Mouse (Mus musculus): ENCODE results near the gene Rcor3. TPM values are rescaled to one million over a fixed set of nuclear protein-coding genes. Genes with fewer than 3 reads are reported as not detected.

The Rcor3 gene
- polyA plus RNA-seq, 1 experiment from 2014 or later = 6.2 TPM

GRCm38 (mm10) chr1:192115378-192115777 is 22.5 kb downstream of the Rcor3 start:
- ATAC-seq (no peak), DNase-seq (no peak)
- no peak overlapping the region for H3K9ac ChIP-seq (replicated peaks)
- no peaks in the 10 kb centered on the region for H3K27me3 ChIP-seq (ENCODE audit: insufficient read depth, low read length)
- H3K9me3 ChIP-seq (ENCODE audit: low read length) = no peaks in the 10 kb centered on the region
- no peak overlapping the region for H3K4me3 ChIP-seq (ENCODE audit: low read depth, low read length)
- no peak overlapping the region for H3K27ac ChIP-seq (ENCODE audit: low read depth)
- H3K4me1 ChIP-seq (ENCODE audit: insufficient read depth) = 0 out of 2 replicates have a peak, but pooled peaks cover 6% of the 10 kb centered on the region
- H3K36me3 ChIP-seq (replicated peaks; ENCODE audit: insufficient read depth, low read length) = peaks cover 35% of the 10 kb centered on the region
- WGBS (ENCODE audit: insufficient replicate concordance) = 58% methylated on average over 1 of the region's 1 CpGs
- TF ChIP-seq EP300 (IDR thresholded peaks at IDR 0.05; ENCODE audit: low read depth) = no peak
- TF ChIP-seq CTCF (IDR thresholded peaks at IDR 0.05; ENCODE audit: low read depth) = no peak
- H3K4me2 ChIP-seq (ENCODE audit: low read depth, low read length) = no peak overlapping the region

- no peak overlapping the region for H3K9ac ChIP-seq (replicated peaks)
- no peaks in the 10 kb centered on the region for H3K27me3 ChIP-seq (ENCODE audit: insufficient read depth, low read length)
- peaks cover 23% of the 10 kb centered on the region for H3K36me3 ChIP-seq (replicated peaks; ENCODE audit: insufficient read depth, low read length)
- DNase-seq (peak; percentile 80), ATAC-seq (peak; percentile 80)
- no peaks in the 10 kb centered on the region for H3K9me3 ChIP-seq (ENCODE audit: low read length)
- TF ChIP-seq EP300 (IDR thresholded peaks at IDR 0.05; ENCODE audit: low read depth) = no peak
- TF ChIP-seq CTCF (IDR thresholded peaks at IDR 0.05; ENCODE audit: low read depth) = 0 out of 2 replicates have a peak, but pooled peaks have one; percentile 7
- no peak overlapping the region for H3K4me2 ChIP-seq (ENCODE audit: low read depth, low read length)
- H3K27ac ChIP-seq (ENCODE audit: low read depth) = peak overlapping the region; percentile 39; the same call in 1 of the 2 replicates
- WGBS (ENCODE audit: insufficient replicate concordance) = 57% methylated on average over 6 of the region's 6 CpGs
- no peak overlapping the region for H3K4me3 ChIP-seq (ENCODE audit: low read depth, low read length)
- peaks cover 10% of the 10 kb centered on the region for H3K4me1 ChIP-seq (ENCODE audit: insufficient read depth)
Measured at GRCm38 (mm10) chr1:192109169-192109568, 28.7 kb downstream of the Rcor3 start.

- no peak overlapping the region for H3K4me2 ChIP-seq (ENCODE audit: low read depth, low read length)
- DNase-seq = no peak
- H3K9ac ChIP-seq (replicated peaks) = no peak overlapping the region
- peak; percentile 79 for TF ChIP-seq CTCF (IDR thresholded peaks at IDR 0.05; ENCODE audit: low read depth)
- TF ChIP-seq EP300 (IDR thresholded peaks at IDR 0.05; ENCODE audit: low read depth) = no peak
- no peak overlapping the region for H3K4me3 ChIP-seq (ENCODE audit: low read depth, low read length)
- no peaks in the 10 kb centered on the region for H3K9me3 ChIP-seq (ENCODE audit: low read length)
- peaks cover 13% of the 10 kb centered on the region for H3K36me3 ChIP-seq (replicated peaks; ENCODE audit: insufficient read depth, low read length)
- H3K27ac ChIP-seq (ENCODE audit: low read depth) = no peak overlapping the region
- WGBS (ENCODE audit: insufficient replicate concordance) = 14% methylated on average over 2 of the region's 2 CpGs
- peak; percentile 80 for ATAC-seq
- no peaks in the 10 kb centered on the region for H3K27me3 ChIP-seq (ENCODE audit: insufficient read depth, low read length)
- peaks cover 10% of the 10 kb centered on the region for H3K4me1 ChIP-seq (ENCODE audit: insufficient read depth)
Measured at GRCm38 (mm10) chr1:192107352-192107751, 30.5 kb downstream of the Rcor3 start.

GRCm38 (mm10) chr1:192105902-192106389 is 31.9 kb downstream of the Rcor3 start:
- DNase-seq = no peak
- WGBS (ENCODE audit: insufficient replicate concordance) = 72% methylated on average over 4 of the region's 4 CpGs

GRCm38 (mm10) chr1:192104021-192104420 is 33.8 kb downstream of the Rcor3 start:
- H3K9ac ChIP-seq (replicated peaks) = no peak overlapping the region
- DNase-seq = no peak
- H3K36me3 ChIP-seq (replicated peaks; ENCODE audit: insufficient read depth, low read length) = peaks cover 9% of the 10 kb centered on the region
- no peak overlapping the region for H3K4me2 ChIP-seq (ENCODE audit: low read depth, low read length)
- no peak overlapping the region for H3K4me3 ChIP-seq (ENCODE audit: low read depth, low read length)
- H3K9me3 ChIP-seq (ENCODE audit: low read length) = no peaks in the 10 kb centered on the region
- ATAC-seq = peak; percentile 60
- WGBS (ENCODE audit: insufficient replicate concordance) = 80% methylated on average over 9 of the region's 9 CpGs
- H3K27ac ChIP-seq (ENCODE audit: low read depth) = peak overlapping the region; percentile 64; the same call in 1 of the 2 replicates
- TF ChIP-seq EP300 (IDR thresholded peaks at IDR 0.05; ENCODE audit: low read depth) = no peak
- TF ChIP-seq CTCF (IDR thresholded peaks at IDR 0.05; ENCODE audit: low read depth) = no peak
- H3K4me1 ChIP-seq (ENCODE audit: insufficient read depth) = peaks cover 10% of the 10 kb centered on the region
- H3K27me3 ChIP-seq (ENCODE audit: insufficient read depth, low read length) = no peaks in the 10 kb centered on the region

More at GRCm38 (mm10) chr1:192105902-192106389, 31.9 kb downstream of the Rcor3 start:
- Histone ChIP-seq H3K9ac (replicated peaks) (no peak overlapping the region), H3K27me3 (ENCODE audit: insufficient read depth, low read length) (no peaks in the 10 kb centered on the region), H3K9me3 (ENCODE audit: low read length) (no peaks in the 10 kb centered on the region), H3K36me3 (replicated peaks; ENCODE audit: insufficient read depth, low read length) (peaks cover 11% of the 10 kb centered on the region), H3K4me3 (ENCODE audit: low read depth, low read length) (no peak overlapping the region), H3K4me1 (ENCODE audit: insufficient read depth) (peaks cover 10% of the 10 kb centered on the region), H3K4me2 (ENCODE audit: low read depth, low read length) (no peak overlapping the region), H3K27ac (ENCODE audit: low read depth) (0 out of 2 replicates have a peak overlapping the region, but pooled peaks have one; percentile 6)
- TF ChIP-seq CTCF (IDR thresholded peaks at IDR 0.05; ENCODE audit: low read depth) = no peak
- no peak for TF ChIP-seq EP300 (IDR thresholded peaks at IDR 0.05; ENCODE audit: low read depth)
- no peak for ATAC-seq

- ATAC-seq (no peak), DNase-seq (no peak)
- Histone ChIP-seq H3K36me3 (replicated peaks; ENCODE audit: insufficient read depth, low read length) (peaks cover 12% of the 10 kb centered on the region), H3K9ac (replicated peaks) (no peak overlapping the region), H3K4me1 (ENCODE audit: insufficient read depth) (peaks cover 10% of the 10 kb centered on the region), H3K27me3 (ENCODE audit: insufficient read depth, low read length) (no peaks in the 10 kb centered on the region), H3K9me3 (ENCODE audit: low read length) (no peaks in the 10 kb centered on the region), H3K27ac (ENCODE audit: low read depth) (peak overlapping the region; percentile 39; the same call in 1 of the 2 replicates), H3K4me2 (ENCODE audit: low read depth, low read length) (no peak overlapping the region), H3K4me3 (ENCODE audit: low read depth, low read length) (no peak overlapping the region)
- 75% methylated on average over 6 of the region's 6 CpGs for WGBS (ENCODE audit: insufficient replicate concordance)
- TF ChIP-seq EP300 (IDR thresholded peaks at IDR 0.05; ENCODE audit: low read depth) = no peak
- no peak for TF ChIP-seq CTCF (IDR thresholded peaks at IDR 0.05; ENCODE audit: low read depth)
Measured at GRCm38 (mm10) chr1:192103176-192103575, 34.7 kb downstream of the Rcor3 start.

Data from liver, postnatal 0 days (tissue).